22 mouse cellular contexts compared by ENCODE assay signal in the genomic region with DNA sequence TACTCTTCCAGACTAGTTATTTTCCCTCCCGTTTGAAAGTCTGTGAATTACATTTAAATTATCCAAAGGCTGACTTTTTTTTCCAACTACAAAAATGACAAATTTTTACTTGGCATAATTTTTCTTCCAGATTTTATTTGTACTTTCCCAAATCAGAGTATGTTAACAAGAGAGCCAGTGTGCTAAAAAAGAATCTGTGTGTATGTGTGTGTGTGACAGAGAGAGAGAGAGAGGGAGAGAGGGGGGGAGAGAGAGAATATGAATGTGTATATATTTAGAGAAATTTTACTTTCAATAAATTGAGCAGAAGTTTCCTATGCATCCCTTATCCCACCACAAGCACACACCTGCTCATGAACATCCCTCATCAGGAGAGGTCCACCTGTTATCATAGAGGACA. TPM values are rescaled to one million over a fixed set of nuclear protein-coding genes. Genes with fewer than 3 reads are reported as not detected.
DNase-seq lines count a peak whose midpoint lies in the region; ATAC-seq and TF ChIP-seq lines count a peak whose summit lies in the region.
"Had no signal": no experiment of that assay in that cellular context is flagged by ENCODE, and none has a peak within 500 bp of the region (broad histone marks: within the 10 kb centered on the region; RNA-seq: fewer than 3 reads in every experiment).

No protein-coding gene starts in this region.

- H3K27ac ChIP-seq in gastrocnemius, adult 2 months, result peak overlapping the region; percentile 75
- H3K27ac ChIP-seq in kidney, embryonic 15.5 days, result no peak overlapping the region
- peak overlapping the region; percentile 54; the same call in 1 of the 2 replicates for H3K27ac ChIP-seq in brown adipose tissue, adult 24 weeks (replicated peaks; ENCODE audit: low read depth, low read length)
- H3K27ac ChIP-seq: embryonic facial prominence, embryonic 12.5 days; embryonic facial prominence, embryonic 15.5 days; forebrain, embryonic 12.5 days; heart, embryonic 15.5 days; hindbrain, embryonic 14.5 days; hindbrain, postnatal 0 days had no signal

- H3K9ac ChIP-seq in kidney, embryonic 15.5 days, result no peak overlapping the region
- H3K9ac ChIP-seq: embryonic facial prominence, embryonic 12.5 days; embryonic facial prominence, embryonic 15.5 days; forebrain, embryonic 12.5 days; heart, embryonic 15.5 days; hindbrain, embryonic 14.5 days had no signal

- peak overlapping the region; percentile 57 for H3K4me3 ChIP-seq in gastrocnemius, adult 2 months
- H3K4me3 ChIP-seq in kidney, embryonic 15.5 days (replicated peaks), result no peak overlapping the region
- H3K4me3 ChIP-seq in brown adipose tissue, adult 24 weeks (ENCODE audit: insufficient read depth, low read depth, low read length), result no peak overlapping the region
- H3K4me3 ChIP-seq: embryonic facial prominence, embryonic 12.5 days; embryonic facial prominence, embryonic 15.5 days; forebrain, embryonic 12.5 days had no signal

- peaks cover 6% of the 10 kb centered on the region; the same call in 1 of the 2 replicates for H3K27me3 ChIP-seq in kidney, embryonic 15.5 days

- H3K4me2 ChIP-seq in kidney, embryonic 15.5 days, result 0 out of 2 replicates have a peak overlapping the region, but pooled peaks have one; percentile 4
- H3K4me2 ChIP-seq: embryonic facial prominence, embryonic 12.5 days; embryonic facial prominence, embryonic 15.5 days; forebrain, embryonic 12.5 days; hindbrain, embryonic 14.5 days had no signal

- WGBS in kidney, embryonic 15.5 days, result 51% methylated on average over 1 of the region's 1 CpGs

- no peak for DNase-seq in gastrocnemius, adult 2 months
- DNase-seq in gastrocnemius, postnatal 10 days, result no peak
- DNase-seq in kidney, postnatal 36 days, result no peak
- DNase-seq in brain, embryonic 18.5 days (ENCODE audit: low read depth, low spot score), result peak; percentile 43
- DNase-seq: adrenal gland, adult 2 months; adrenal gland, postnatal 14 days; cerebellum, adult 18-20 months; cerebellum, adult 9-10 months; cerebellum, postnatal 14 days had no signal

- peaks cover 23% of the 10 kb centered on the region for H3K4me1 ChIP-seq in kidney, embryonic 15.5 days
- peaks cover 8% of the 10 kb centered on the region; the same call in 1 of the 2 replicates for H3K4me1 ChIP-seq in brown adipose tissue, adult 24 weeks (ENCODE audit: control insufficient read depth, insufficient read depth, insufficient read length, low read length)

- no peak for TF ChIP-seq CTCF in gastrocnemius, adult 2 months (IDR thresholded peaks at IDR 0.05)

- no peaks in the 10 kb centered on the region for H3K36me3 ChIP-seq in kidney, embryonic 15.5 days
- H3K36me3 ChIP-seq: embryonic facial prominence, embryonic 12.5 days; embryonic facial prominence, embryonic 15.5 days; forebrain, embryonic 12.5 days; heart, embryonic 15.5 days had no signal

- no peak for ATAC-seq in kidney, embryonic 15.5 days (replicated peaks; ENCODE audit: low FRiP score)
- ATAC-seq: CD4-positive, CD25-positive, alpha-beta regulatory T cell, adult 4 months; hindbrain, postnatal 0 days; inflammation-experienced regulatory T-cells, adult 6 months; intestine, embryonic 16.5 days had no signal

- intact Hi-C loops in gastrocnemius, adult 2 months (cut with DNase I), result loop anchor here (5.0 kb wide), 1 partner anchor 53 kb away; no protein-coding TSS in a partner anchor

- H3K9me3 ChIP-seq in kidney, embryonic 15.5 days (replicated peaks), result no peaks in the 10 kb centered on the region
- H3K9me3 ChIP-seq: embryonic facial prominence, embryonic 12.5 days; embryonic facial prominence, embryonic 15.5 days; forebrain, embryonic 12.5 days; heart, embryonic 15.5 days had no signal

RNA-seq across cellular contexts. Expression of gene Bmp6, which starts 9.4 kb away (rescaled TPM):
- 10 to 100 TPM; 11.2 to 11.3 TPM for total RNA-seq in gastrocnemius, adult 2 months (2021)
- 1 to 10 TPM; 7.6 to 9.3 TPM for total RNA-seq in gastrocnemius, postnatal 10 days (2021)
- 1.7 and 2.5 TPM in 2 replicates for polyA plus RNA-seq in kidney, embryonic 15.5 days (2015; fragmentation: Nextera tagmentation; extraction: Ambion mirVana)
- 6.3 and 8.2 TPM in 2 replicates for polyA plus RNA-seq in brown adipose tissue, adult 24 weeks (2012; ENCODE audit: insufficient read depth, insufficient read length, missing spikeins)
- total RNA-seq: MEL had no signal
- polyA plus RNA-seq: C2C12; CD4-positive, CD25-positive, alpha-beta regulatory T cell, adult 4 months; inflammation-experienced regulatory T-cells, adult 6 months had no signal
